Comparison of ENCODE assay signal across 8 mouse cellular contexts in the genomic region with DNA sequence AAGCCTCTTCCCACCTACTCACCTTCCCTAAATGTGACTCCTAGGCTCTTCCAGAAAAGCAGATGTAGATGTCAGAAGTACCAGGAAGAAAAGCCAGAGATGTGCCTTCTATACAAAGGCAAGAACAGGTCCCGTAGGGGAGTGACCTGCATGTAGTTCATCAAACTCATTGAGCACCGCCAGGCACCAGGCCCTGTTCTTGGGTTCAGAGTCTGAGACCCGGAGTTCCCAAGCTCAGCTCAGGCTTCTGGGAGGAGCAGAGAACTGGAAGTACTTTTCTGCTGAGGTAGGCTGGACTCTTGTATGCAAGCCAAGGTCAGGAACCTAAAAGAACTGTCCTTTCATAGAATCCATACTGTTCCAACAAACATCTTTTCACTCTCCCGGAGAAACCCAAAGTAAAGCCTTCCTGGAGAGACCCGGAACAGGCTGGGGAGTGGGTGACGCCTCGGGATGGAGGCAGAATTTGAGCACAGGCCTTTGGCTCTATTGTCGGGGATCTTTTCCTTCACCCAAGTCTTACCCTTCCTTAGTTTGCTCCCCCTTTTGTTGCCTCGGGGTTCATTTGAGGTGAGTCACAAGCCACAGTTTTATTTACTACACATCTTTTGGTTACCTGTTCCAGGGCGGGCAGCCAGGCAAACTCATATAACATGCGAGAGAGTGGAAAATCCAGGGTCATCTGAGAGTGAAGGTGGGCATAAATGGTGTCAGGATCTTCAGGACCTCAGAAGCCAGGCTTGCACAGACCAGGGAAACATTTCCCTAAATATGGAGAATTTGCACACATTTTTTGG. TPM values are rescaled to one million over a fixed set of nuclear protein-coding genes. Genes with fewer than 3 reads are reported as not detected.
DNase-seq lines count a peak whose midpoint lies in the region; ATAC-seq and TF ChIP-seq lines count a peak whose summit lies in the region.

No protein-coding gene starts in this region.

- DNase-seq in left cerebral cortex, adult 11 months (ENCODE audit: low spot score): peak; percentile 19
- DNase-seq in left cerebral cortex, adult 8-10 months (ENCODE audit: low spot score in 2 of 2): no peak
- peak; percentile 63 for DNase-seq in cerebellum, adult 9-11 months
- peak; percentile 28 to 59 for DNase-seq in kidney, postnatal 4 days
- DNase-seq in layer of hippocampus, postnatal 25 days (ENCODE audit: extremely low spot score in 1 of 2, low spot score in 1 of 2): no peak

- no peak for TF ChIP-seq CTCF in small intestine, adult 2 months (IDR thresholded peaks at IDR 0.05; ENCODE audit: extremely low read depth, insufficient read length, insufficient replicate concordance, low read depth, low read length)

- ATAC-seq in heart, embryonic 15.5 days (replicated peaks; ENCODE audit: insufficient number of reproducible peaks, insufficient read depth, low FRiP score, low read depth): no peak
- no peak for ATAC-seq in frontal cortex, adult (ENCODE audit: low TSS enrichment)

- TF ChIP-seq POLR2A in small intestine, adult 2 months (IDR thresholded peaks at IDR 0.05; ENCODE audit: low read depth, low read length): peak; percentile 51; the same call in 1 of the 2 replicates

- peak overlapping the region; percentile 89 for H3K4me2 ChIP-seq in heart, embryonic 15.5 days

- H3K27ac ChIP-seq in heart, embryonic 15.5 days: peak overlapping the region; percentile 95
- peak overlapping the region; percentile 93 for H3K27ac ChIP-seq in small intestine, adult 2 months (ENCODE audit: insufficient read depth, low read depth, low read length)

- H3K9me3 ChIP-seq in heart, embryonic 15.5 days (replicated peaks): no peaks in the 10 kb centered on the region

- peak overlapping the region; percentile 81 for H3K4me3 ChIP-seq in heart, embryonic 15.5 days
- no peak overlapping the region for H3K4me3 ChIP-seq in small intestine, adult 2 months (ENCODE audit: low read depth, low read length)

- H3K4me1 ChIP-seq in heart, embryonic 15.5 days (replicated peaks): peaks cover 44% of the 10 kb centered on the region
- H3K4me1 ChIP-seq in small intestine, adult 2 months (ENCODE audit: control insufficient read depth, insufficient read depth, insufficient read length, low read length): peaks cover 29% of the 10 kb centered on the region

- H3K36me3 ChIP-seq in heart, embryonic 15.5 days: no peaks in the 10 kb centered on the region
- H3K36me3 ChIP-seq in small intestine, adult 2 months (ENCODE audit: control insufficient read depth, insufficient read depth, low read length): 0 out of 2 replicates have a peak, but pooled peaks cover 2% of the 10 kb centered on the region

- 71% methylated on average over 11 of the region's 11 CpGs for WGBS in heart, embryonic 15.5 days
- 67% methylated on average over 11 of the region's 11 CpGs for WGBS in small intestine, adult 2 months

- H3K9ac ChIP-seq in heart, embryonic 15.5 days: peak overlapping the region; percentile 64; the same call in 1 of the 2 replicates

- no peaks in the 10 kb centered on the region for H3K27me3 ChIP-seq in heart, embryonic 15.5 days
- H3K27me3 ChIP-seq in small intestine, adult 2 months (ENCODE audit: control insufficient read depth, insufficient read depth, low read length): no peaks in the 10 kb centered on the region

RNA-seq across cellular contexts. Expression of a gene that starts 0.9 kb away (rescaled TPM):
- 100 to 1,000 TPM in 2 of 4 experiments, 10 to 100 TPM in 2; 91.1 to 114 (median 96.7) TPM for total RNA-seq in left cerebral cortex, adult 8-10 months (2022)
- polyA plus RNA-seq in heart, embryonic 15.5 days (2015; fragmentation: Nextera tagmentation; extraction: Ambion mirVana): 23.2 and 23.7 TPM in 2 replicates
- 14.4 and 27.4 TPM in 2 replicates for polyA plus RNA-seq in small intestine, adult 2 months (2012; rRNA removed)
- total RNA-seq in layer of hippocampus, postnatal 25 days (2021): 100 to 1,000 TPM in 1 of 2 experiments, 10 to 100 TPM in 1; 87.8 to 107 TPM

RNA-seq across cellular contexts. Expression of a gene that starts 51.7 kb away (rescaled TPM):
- total RNA-seq in left cerebral cortex, adult 8-10 months (2022): 10 to 100 TPM; 13.5 to 17.0 (median 14.1) TPM
- 18.2 and 20.4 TPM in 2 replicates for polyA plus RNA-seq in heart, embryonic 15.5 days (2015; fragmentation: Nextera tagmentation; extraction: Ambion mirVana)
- polyA plus RNA-seq in small intestine, adult 2 months (2012; rRNA removed): 30.4 and 31.0 TPM in 2 replicates
- 10 to 100 TPM; 25.2 to 26.1 TPM for total RNA-seq in layer of hippocampus, postnatal 25 days (2021)

Comparison
In these comparisons a context has a peak if more than half of its experiments do, and no peak if none do; other contexts are left out.
1. DNase-seq: peak in left cerebral cortex, adult 11 months (single experiment), cerebellum, adult 9-11 months (single experiment) and kidney, postnatal 4 days (2 of 2); none in left cerebral cortex, adult 8-10 months (0 of 2) and layer of hippocampus, postnatal 25 days (0 of 2).